Mouse (Mus musculus): ENCODE measurements around the gene Baz1a.

- TF ChIP-seq CTCF (conservative IDR thresholded peaks at IDR 0.05 in 1 of 2, IDR thresholded peaks at IDR 0.05 in 1 of 2; ENCODE audit: low read depth in 2 of 2, low read length in 2 of 2) (no peak), POLR2A (IDR thresholded peaks at IDR 0.05; ENCODE audit: low read depth, low read length) (no peak), USF2 (conservative IDR thresholded peaks at IDR 0.05; ENCODE audit: low read depth, low read length) (no peak), RAD21 (IDR thresholded peaks at IDR 0.05; ENCODE audit: low read depth, low read length) (no peak), HCFC1 (IDR thresholded peaks at IDR 0.05; ENCODE audit: low read depth, low read length) (no peak), UBTF (IDR thresholded peaks at IDR 0.05; ENCODE audit: low read depth, low read length) (no peak), USF1 (IDR thresholded peaks at IDR 0.05; ENCODE audit: low read depth, low read length) (peak; percentile 9; the same call in 1 of the 2 replicates), MAZ (IDR thresholded peaks at IDR 0.05; ENCODE audit: low read depth, low read length) (no peak), MYC (IDR thresholded peaks at IDR 0.05; ENCODE audit: low read depth, low read length) (peak; percentile 30; the same call in 1 of the 2 replicates), EP300 (IDR thresholded peaks at IDR 0.05; ENCODE audit: low read length) (no peak), SMC3 (IDR thresholded peaks at IDR 0.05; ENCODE audit: low read depth, low read length) (no peak), JUND (conservative IDR thresholded peaks at IDR 0.05; ENCODE audit: low read depth, low read length) (no peak), RCOR1 (conservative IDR thresholded peaks at IDR 0.05; ENCODE audit: low read depth, low read length) (no peak), TCF12 (IDR thresholded peaks at IDR 0.05; ENCODE audit: low read depth, low read length) (no peak)
These were observed 15.7 kb downstream of the Baz1a start for GRCm38 (mm10) chr12:54998411-54998810.
